Mouse (Mus musculus): ENCODE results near the gene Efna1. TPM values are rescaled to one million over a fixed set of nuclear protein-coding genes. Genes with fewer than 3 reads are reported as not detected.

The Efna1 gene
- polyA plus RNA-seq, 1 experiment from 2014 or later, result 58.5 TPM

DNA sequence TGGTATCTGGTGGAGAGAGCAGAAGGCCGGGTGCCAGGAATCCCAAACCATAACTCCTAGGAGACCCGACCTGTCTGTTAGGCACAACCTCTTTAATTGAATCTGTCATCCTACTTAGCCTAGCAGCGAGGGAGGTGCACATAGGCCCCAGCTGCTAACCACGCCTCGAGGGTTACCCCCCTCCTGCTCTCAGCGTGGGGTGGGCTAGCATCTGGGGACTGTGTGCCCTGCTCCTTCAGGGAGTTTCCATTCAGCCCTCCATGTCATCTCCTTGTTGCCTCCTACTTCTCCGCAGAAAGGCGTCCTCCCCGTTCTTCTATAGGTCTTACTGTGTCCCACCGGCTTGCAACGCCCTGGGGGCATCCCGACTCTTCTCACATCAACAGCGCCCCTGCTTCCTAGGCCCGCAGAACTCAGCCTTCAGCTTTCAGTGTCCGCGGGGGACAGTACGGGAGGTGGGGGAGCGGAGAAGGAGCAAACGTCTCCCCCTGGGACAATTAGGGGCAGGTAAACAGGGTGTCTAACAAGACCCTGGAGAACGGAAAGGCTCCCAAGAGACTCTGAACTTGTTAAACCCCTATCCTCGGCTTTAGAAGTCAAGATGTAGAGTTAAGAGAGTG is 38.1 kb upstream of the Efna1 start:
- no peak overlapping the region for H3K27ac ChIP-seq
- no peaks in the 10 kb centered on the region for H3K36me3 ChIP-seq
- H3K4me3 ChIP-seq (replicated peaks), result peak overlapping the region; percentile 61
- H3K4me2 ChIP-seq (replicated peaks), result peak overlapping the region; percentile 98
- H3K27me3 ChIP-seq (replicated peaks), result peaks cover 43% of the 10 kb centered on the region
- H3K9ac ChIP-seq, result no peak overlapping the region
- H3K9me3 ChIP-seq, result no peaks in the 10 kb centered on the region
- peaks cover 64% of the 10 kb centered on the region for H3K4me1 ChIP-seq (replicated peaks)
- WGBS, result 25% methylated on average over 21 of the region's 21 CpGs
- ATAC-seq, result no peak

DNA sequence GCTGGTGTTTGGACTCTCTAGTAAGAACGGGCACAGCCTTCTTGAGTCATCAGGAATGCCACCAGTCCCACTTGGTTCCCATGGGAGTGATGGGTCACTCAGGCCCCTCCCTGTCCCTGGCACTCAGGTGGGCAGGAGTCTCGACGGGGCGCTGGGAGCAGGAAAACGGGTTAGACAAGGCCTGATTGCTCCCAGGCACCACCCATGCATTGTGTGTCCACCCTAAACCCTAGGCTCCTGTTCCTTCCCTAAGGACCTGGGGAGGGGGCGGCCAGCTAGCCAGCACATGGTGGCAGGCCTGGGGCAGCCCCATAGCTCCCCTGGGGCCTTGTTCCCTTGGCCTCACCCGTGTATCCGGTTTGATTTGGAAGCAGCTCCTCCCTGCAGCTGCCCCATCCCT is 37.4 kb upstream of the Efna1 start:
- Histone ChIP-seq H3K27ac (no peak overlapping the region), H3K9me3 (no peaks in the 10 kb centered on the region), H3K4me2 (replicated peaks) (no peak overlapping the region), H3K27me3 (replicated peaks) (peaks cover 43% of the 10 kb centered on the region), H3K36me3 (no peaks in the 10 kb centered on the region), H3K9ac (no peak overlapping the region), H3K4me3 (replicated peaks) (no peak overlapping the region), H3K4me1 (replicated peaks) (peaks cover 64% of the 10 kb centered on the region)
- ATAC-seq, result no peak
- WGBS, result 77% methylated on average over 8 of the region's 8 CpGs

DNA sequence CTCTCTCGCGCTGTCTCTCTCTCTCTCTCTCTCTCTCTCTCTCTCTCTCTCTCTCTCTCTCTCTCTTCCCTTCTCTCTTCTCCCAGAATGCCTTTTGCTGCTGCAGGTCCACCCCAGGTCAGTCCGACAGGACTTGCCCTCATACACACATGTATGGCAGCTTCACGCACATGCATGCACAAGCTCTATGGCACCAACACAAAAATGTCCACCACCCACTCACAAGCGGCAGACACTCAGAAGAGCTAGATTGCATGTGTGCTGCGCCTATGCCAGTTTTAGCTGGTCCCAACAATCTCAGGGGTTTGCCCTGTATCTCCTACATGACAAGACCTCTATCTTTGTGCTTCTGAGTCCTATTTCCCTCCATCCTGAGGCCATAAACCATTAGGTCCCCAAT is 36.3 kb upstream of the Efna1 start:
- 66% methylated on average over 6 of the region's 6 CpGs for WGBS
- peak overlapping the region; percentile 61; the same call in 1 of the 2 replicates for H3K4me2 ChIP-seq (replicated peaks)
- H3K4me1 ChIP-seq (replicated peaks), result peaks cover 62% of the 10 kb centered on the region
- peaks cover 40% of the 10 kb centered on the region for H3K27me3 ChIP-seq (replicated peaks)
- no peak overlapping the region for H3K27ac ChIP-seq
- H3K36me3 ChIP-seq, result no peaks in the 10 kb centered on the region
- ATAC-seq, result no peak
- no peak overlapping the region for H3K4me3 ChIP-seq (replicated peaks)
- H3K9ac ChIP-seq, result no peak overlapping the region
- H3K9me3 ChIP-seq, result no peaks in the 10 kb centered on the region

DNA sequence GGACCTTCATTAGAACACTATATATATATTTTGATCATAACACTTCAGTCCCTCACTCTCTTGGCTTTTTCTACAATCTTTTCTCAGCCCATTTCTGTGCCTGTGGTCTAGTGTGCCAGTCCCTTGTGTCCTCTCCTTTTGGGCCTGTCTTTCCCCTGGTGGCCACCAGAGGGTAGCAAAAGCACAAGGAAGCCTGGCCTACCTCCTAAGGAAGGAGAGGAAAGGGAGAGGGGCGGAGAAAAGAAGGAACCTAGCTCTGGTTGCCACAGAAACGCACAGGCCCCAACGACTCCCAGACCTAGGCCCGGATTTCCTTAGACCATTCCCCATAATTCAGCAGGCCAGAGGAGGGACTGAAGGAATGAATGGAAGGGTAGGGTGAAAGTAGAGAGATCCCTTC is 35.9 kb upstream of the Efna1 start:
- H3K27ac ChIP-seq, result peak overlapping the region; percentile 17; the same call in 1 of the 2 replicates
- H3K4me2 ChIP-seq (replicated peaks), result peak overlapping the region; percentile 61
- H3K9me3 ChIP-seq, result no peaks in the 10 kb centered on the region
- H3K36me3 ChIP-seq, result no peaks in the 10 kb centered on the region
- H3K4me3 ChIP-seq (replicated peaks), result no peak overlapping the region
- 0% methylated on average over 4 of the region's 4 CpGs for WGBS
- peak; percentile 48 for ATAC-seq
- H3K4me1 ChIP-seq (replicated peaks), result peaks cover 58% of the 10 kb centered on the region
- 0 out of 2 replicates have a peak overlapping the region, but pooled peaks have one; percentile 8 for H3K9ac ChIP-seq
- H3K27me3 ChIP-seq (replicated peaks), result peaks cover 37% of the 10 kb centered on the region

DNA sequence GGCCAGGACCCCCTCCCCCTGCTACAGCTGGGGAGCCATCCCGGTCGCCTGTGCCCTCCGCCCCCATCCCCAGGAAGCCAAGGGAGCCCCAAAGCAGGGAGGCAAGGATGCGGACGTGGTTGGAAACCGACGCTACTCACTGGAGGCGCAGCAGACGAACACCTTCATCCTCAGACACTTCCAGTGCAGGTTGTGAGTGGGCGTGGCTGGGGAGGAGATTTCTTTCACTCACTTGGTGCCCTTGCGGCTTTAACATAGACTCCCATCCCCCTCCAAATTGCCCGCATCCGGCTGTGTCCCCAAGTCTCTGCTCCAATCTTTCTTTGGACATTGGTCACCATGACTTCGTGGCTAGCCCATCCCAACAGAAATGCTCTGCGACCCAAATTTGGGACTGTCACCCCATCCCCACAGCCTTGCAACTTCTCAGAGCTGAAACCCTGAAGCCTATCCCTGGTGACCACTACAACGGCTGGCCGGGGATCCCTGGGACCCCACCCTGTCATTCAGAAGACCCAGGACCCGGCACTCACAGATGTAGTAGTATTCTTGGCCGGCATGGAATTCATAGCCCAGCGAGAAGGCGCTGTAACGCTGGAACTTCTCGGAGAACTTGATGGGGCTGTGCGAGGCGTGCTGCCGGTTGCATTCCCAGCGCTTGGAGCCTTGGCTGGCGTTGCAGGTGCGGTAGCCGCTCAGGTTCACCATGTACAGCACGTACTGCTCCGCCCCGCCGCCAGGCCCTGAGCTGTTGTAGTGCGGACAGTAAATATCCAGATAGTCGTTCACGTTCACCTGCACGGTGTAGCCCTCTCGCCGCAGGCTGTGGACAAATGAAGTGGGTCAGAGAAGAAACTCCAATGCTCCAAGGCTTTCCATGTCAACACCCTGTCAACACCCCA is 35.2 kb upstream of the Efna1 start:
- H3K9ac ChIP-seq, result peak overlapping the region; percentile 8; the same call in 1 of the 2 replicates
- no peaks in the 10 kb centered on the region for H3K36me3 ChIP-seq
- peak; percentile 40 for ATAC-seq
- WGBS, result 15% methylated on average over 39 of the region's 40 CpGs
- peak overlapping the region; percentile 61 for H3K4me2 ChIP-seq (replicated peaks)
- peaks cover 32% of the 10 kb centered on the region for H3K27me3 ChIP-seq (replicated peaks)
- peaks cover 51% of the 10 kb centered on the region for H3K4me1 ChIP-seq (replicated peaks)
- no peaks in the 10 kb centered on the region for H3K9me3 ChIP-seq
- peak overlapping the region; percentile 27 for H3K4me3 ChIP-seq (replicated peaks)
- H3K27ac ChIP-seq, result peak overlapping the region; percentile 17; the same call in 1 of the 2 replicates

DNA sequence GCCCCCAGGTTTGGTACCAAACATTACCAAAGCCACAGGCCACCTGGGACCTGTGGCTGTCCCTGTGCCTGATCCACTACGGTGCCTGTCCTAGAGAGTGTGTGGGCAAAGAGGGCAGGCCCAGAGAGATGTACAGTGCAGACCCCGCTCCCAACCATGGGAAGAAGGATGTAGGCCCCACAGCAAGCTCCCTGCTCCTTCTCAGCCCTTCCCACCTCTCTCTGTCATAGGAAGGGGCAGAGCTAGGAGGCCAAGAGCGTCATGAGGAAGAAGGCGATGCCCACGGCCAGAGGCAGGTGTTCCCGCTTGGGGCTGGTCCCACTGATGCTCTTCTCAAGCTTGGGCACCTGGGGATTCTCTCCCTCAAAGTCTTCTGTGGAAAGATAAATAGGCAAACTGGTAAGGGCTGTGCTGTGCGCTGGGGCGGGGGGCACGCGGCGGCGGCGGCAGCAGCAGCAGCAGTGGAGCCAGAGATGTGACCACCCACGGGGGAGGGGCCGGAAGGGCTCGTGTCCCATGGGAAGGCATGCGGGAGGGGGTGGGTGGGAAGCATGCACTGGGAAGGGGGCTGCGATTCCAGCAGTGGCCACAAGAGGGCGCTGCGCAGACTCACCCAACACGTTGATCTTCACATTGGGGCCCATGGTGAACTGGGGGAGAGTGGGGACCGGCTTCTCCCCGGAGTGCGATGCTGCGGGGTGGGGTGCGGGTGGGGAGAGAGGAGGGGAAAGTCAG is 34.4 kb upstream of the Efna1 start:
- H3K4me1 ChIP-seq (replicated peaks), result peaks cover 43% of the 10 kb centered on the region
- whole genome bisulfite sequencing, result 6% methylated on average over 26 of the region's 26 CpGs
- H3K4me2 ChIP-seq (replicated peaks), result peak overlapping the region; percentile 61
- no peaks in the 10 kb centered on the region for H3K9me3 ChIP-seq
- no peaks in the 10 kb centered on the region for H3K36me3 ChIP-seq
- no peak overlapping the region for H3K27ac ChIP-seq
- ATAC-seq, result peak; percentile 35
- H3K4me3 ChIP-seq (replicated peaks), result peak overlapping the region; percentile 27
- peaks cover 24% of the 10 kb centered on the region for H3K27me3 ChIP-seq (replicated peaks)
- H3K9ac ChIP-seq, result peak overlapping the region; percentile 11; the same call in 1 of the 2 replicates

DNA sequence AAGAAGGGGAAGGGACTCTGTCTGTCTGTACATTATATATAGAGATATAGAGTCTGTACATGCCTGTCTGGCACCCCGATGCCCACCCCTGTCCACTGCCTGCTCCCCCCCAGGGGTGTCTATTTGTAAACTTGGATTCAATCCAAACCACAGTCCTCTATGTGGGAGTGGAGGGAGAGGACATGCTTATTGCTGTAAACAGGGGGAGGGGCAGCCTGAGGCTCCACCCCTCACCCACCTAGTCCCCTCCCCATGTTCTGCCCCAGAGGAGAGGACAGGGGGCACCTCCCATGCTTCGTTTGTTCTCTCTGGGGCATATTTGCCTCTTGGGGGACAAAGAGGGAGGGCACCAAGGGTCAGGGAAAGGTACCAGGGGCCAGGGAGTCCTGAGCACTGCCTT is 33.8 kb upstream of the Efna1 start:
- ATAC-seq, result no peak
- H3K9ac ChIP-seq, result no peak overlapping the region; the same call in 1 of the 2 replicates
- peaks cover 37% of the 10 kb centered on the region for H3K4me1 ChIP-seq (replicated peaks)
- H3K27ac ChIP-seq, result no peak overlapping the region
- 48% methylated on average over 2 of the region's 2 CpGs for WGBS
- H3K36me3 ChIP-seq, result no peaks in the 10 kb centered on the region
- no peak overlapping the region for H3K4me3 ChIP-seq (replicated peaks)
- H3K9me3 ChIP-seq, result no peaks in the 10 kb centered on the region
- H3K4me2 ChIP-seq (replicated peaks), result peak overlapping the region; percentile 61
- peaks cover 20% of the 10 kb centered on the region for H3K27me3 ChIP-seq (replicated peaks)

DNA sequence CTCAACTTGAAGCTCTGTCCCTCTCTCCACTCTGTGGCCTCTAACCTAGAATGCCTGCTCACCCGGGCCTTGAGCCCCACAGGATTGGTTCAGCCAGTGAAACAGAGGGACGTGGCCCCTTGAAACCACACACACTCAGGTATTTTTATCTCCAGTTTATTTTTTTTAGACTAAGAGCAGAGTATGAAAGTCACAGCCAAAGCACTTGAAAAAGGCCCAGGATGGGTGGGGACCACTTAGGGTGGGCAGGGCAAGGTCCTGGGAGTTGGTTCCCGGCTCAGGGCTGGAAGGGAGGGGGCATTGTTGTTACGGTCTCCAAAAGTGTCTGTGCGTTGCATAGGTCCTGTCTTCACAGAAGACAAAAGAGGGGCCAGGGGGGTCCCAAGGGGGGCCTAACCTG is 33.4 kb upstream of the Efna1 start:
- WGBS, result 61% methylated on average over 5 of the region's 5 CpGs
- no peak for ATAC-seq
- H3K36me3 ChIP-seq, result no peaks in the 10 kb centered on the region
- H3K27ac ChIP-seq, result no peak overlapping the region
- no peak overlapping the region for H3K4me2 ChIP-seq (replicated peaks)
- peaks cover 33% of the 10 kb centered on the region for H3K4me1 ChIP-seq (replicated peaks)
- no peaks in the 10 kb centered on the region for H3K9me3 ChIP-seq
- H3K27me3 ChIP-seq (replicated peaks), result peaks cover 17% of the 10 kb centered on the region
- no peak overlapping the region for H3K4me3 ChIP-seq (replicated peaks)
- H3K9ac ChIP-seq, result no peak overlapping the region

DNA sequence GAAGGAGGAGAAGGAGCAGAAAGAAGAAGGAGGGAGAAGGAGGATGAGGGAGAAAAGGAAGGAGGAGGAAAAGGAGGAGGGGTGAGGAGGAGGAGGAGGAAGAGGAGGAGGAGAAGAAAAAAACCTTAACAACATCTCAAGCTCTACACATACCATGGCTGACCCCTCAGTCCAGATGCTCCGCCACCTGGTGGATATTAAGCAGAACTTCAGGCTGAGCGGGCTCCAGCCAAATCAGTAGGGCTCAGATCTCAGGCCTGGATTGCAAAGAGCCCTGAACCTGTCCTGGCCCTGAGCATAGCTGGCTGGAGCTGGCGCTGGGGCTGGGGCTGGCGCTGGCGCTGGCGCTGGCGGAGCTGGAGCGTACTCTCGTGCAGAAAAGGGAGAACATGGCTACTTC is 27.1 kb upstream of the Efna1 start:
- H3K4me2 ChIP-seq (replicated peaks), result no peak overlapping the region
- no peak overlapping the region for H3K4me3 ChIP-seq (replicated peaks)
- ATAC-seq, result peak; percentile 67; the same call in 1 of the 2 replicates
- no peak overlapping the region for H3K9ac ChIP-seq
- H3K36me3 ChIP-seq, result no peaks in the 10 kb centered on the region
- 5% methylated on average over 9 of the region's 9 CpGs for WGBS
- H3K9me3 ChIP-seq, result no peaks in the 10 kb centered on the region
- H3K4me1 ChIP-seq (replicated peaks), result peaks cover 8% of the 10 kb centered on the region
- no peaks in the 10 kb centered on the region for H3K27me3 ChIP-seq (replicated peaks)
- H3K27ac ChIP-seq, result no peak overlapping the region

DNA sequence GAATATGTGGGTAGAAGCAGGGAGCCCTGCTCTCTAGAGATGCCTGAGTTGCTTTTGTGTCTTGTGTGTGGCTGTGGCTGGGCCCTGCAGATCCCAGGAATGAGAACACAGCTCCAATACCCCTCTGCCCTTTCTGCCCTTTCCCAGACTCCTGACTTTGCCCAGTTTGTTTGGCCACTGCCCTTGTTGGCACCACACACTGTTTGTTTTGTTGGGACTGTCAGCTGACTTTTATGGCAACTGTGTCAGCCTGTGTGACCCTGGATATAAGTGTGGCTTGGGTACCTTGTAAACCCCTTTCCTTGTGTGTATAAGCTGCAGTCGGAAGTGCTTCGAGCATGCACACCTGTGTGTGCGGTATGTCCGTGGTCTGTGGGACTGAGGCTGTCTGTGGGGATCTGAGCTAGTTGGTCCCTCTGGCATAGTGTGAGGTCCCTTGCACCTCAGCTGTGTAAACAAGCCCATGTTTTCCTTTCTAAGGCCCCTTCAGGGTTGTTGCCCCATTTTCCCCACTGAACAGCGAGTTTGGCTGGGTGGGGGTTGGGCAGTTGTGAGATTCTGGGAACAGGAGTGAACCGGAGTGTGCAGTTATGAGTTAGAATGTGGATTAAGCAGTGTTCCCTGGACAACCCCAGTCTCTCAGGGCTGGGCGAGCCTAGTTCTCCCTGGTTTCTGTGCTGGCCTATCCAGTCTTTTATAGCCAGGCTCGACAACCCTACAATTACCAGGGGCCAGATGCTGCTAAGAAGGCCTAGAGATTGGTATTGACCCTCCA is 24.8 kb upstream of the Efna1 start:
- Histone ChIP-seq H3K4me3 (replicated peaks) (no peak overlapping the region), H3K27me3 (replicated peaks) (no peaks in the 10 kb centered on the region), H3K9ac (no peak overlapping the region), H3K36me3 (no peaks in the 10 kb centered on the region), H3K27ac (0 out of 2 replicates have a peak overlapping the region, but pooled peaks have one; percentile 9), H3K9me3 (no peaks in the 10 kb centered on the region), H3K4me1 (replicated peaks) (peaks cover 8% of the 10 kb centered on the region), H3K4me2 (replicated peaks) (no peak overlapping the region)
- WGBS, result 57% methylated on average over 8 of the region's 8 CpGs
- peak; percentile 25 for ATAC-seq

DNA sequence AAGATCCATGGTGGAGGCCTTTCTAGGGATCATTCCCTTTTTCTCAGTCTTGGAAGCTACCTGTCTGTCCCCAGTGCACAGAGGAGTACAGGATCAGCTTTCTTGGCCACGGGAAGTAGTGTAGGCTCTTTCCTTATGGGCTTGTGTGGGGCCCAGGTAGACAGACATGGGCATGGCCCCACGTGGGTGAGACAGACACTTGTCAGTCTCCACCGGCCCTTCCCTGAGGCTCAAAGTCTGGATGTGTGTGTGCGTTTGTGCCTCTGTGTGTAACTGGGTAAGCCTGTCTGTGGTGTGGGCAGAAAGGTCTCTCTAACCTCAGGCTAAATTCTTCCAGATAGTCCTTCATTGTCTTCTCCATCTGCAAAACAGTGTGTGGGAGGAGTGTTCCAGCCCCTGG is 24.2 kb upstream of the Efna1 start:
- peak; percentile 58 for ATAC-seq
- 52% methylated on average over 4 of the region's 4 CpGs for WGBS
- Histone ChIP-seq H3K27me3 (replicated peaks) (no peaks in the 10 kb centered on the region), H3K4me1 (replicated peaks) (peaks cover 8% of the 10 kb centered on the region), H3K4me3 (replicated peaks) (no peak overlapping the region), H3K27ac (0 out of 2 replicates have a peak overlapping the region, but pooled peaks have one; percentile 9), H3K9me3 (no peaks in the 10 kb centered on the region), H3K9ac (no peak overlapping the region), H3K4me2 (replicated peaks) (no peak overlapping the region), H3K36me3 (no peaks in the 10 kb centered on the region)
